Mouse (Mus musculus): ENCODE results near the gene Prcd. TPM values are rescaled to one million over a fixed set of nuclear protein-coding genes. Genes with fewer than 3 reads are reported as not detected.

Gene Prcd
- polyA plus RNA-seq, 1 experiment from 2014 or later = 0.84 TPM

DNA sequence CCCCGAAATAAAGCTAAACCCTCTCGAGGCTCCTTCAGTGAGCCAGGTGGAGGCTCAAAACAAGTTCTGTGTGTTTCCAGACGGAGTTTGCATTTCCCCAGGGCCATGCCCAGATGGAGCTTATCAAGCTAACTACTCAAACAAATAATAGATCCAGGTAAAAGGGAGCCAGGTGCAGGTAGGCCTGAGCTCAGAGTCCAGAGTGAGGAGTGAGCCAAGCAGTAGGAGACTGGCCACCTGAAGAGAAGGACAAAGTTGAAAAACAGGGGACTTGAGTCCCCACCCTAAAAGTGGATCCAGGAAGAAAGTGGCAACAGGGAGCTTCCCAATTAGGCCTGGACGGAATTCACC is 40.5 kb downstream of the Prcd start:
- Histone ChIP-seq H3K9ac (ENCODE audit: low read depth, low read length) (peak overlapping the region; percentile 68), H3K36me3 (ENCODE audit: control insufficient read depth, insufficient read depth, low read length) (no peaks in the 10 kb centered on the region), H3K27ac (replicated peaks; ENCODE audit: low read depth, low read length) (no peak overlapping the region), H3K4me3 (ENCODE audit: low read depth, low read length) (peak overlapping the region; percentile 51), H3K4me1 (ENCODE audit: control insufficient read depth, insufficient read depth, low read length) (no peaks in the 10 kb centered on the region), H3K9me3 (ENCODE audit: control insufficient read depth, low read length) (no peaks in the 10 kb centered on the region), H3K27me3 (replicated peaks; ENCODE audit: control insufficient read depth, insufficient read depth, low read length) (peaks cover 37% of the 10 kb centered on the region), H3K4me2 (ENCODE audit: low read depth, low read length) (peak overlapping the region; percentile 88)
- no peak for ATAC-seq (ENCODE audit: low read depth)
- 31% methylated on average over 4 of the region's 4 CpGs for WGBS
- no peak for DNase-seq (ENCODE audit: low spot score)

DNA sequence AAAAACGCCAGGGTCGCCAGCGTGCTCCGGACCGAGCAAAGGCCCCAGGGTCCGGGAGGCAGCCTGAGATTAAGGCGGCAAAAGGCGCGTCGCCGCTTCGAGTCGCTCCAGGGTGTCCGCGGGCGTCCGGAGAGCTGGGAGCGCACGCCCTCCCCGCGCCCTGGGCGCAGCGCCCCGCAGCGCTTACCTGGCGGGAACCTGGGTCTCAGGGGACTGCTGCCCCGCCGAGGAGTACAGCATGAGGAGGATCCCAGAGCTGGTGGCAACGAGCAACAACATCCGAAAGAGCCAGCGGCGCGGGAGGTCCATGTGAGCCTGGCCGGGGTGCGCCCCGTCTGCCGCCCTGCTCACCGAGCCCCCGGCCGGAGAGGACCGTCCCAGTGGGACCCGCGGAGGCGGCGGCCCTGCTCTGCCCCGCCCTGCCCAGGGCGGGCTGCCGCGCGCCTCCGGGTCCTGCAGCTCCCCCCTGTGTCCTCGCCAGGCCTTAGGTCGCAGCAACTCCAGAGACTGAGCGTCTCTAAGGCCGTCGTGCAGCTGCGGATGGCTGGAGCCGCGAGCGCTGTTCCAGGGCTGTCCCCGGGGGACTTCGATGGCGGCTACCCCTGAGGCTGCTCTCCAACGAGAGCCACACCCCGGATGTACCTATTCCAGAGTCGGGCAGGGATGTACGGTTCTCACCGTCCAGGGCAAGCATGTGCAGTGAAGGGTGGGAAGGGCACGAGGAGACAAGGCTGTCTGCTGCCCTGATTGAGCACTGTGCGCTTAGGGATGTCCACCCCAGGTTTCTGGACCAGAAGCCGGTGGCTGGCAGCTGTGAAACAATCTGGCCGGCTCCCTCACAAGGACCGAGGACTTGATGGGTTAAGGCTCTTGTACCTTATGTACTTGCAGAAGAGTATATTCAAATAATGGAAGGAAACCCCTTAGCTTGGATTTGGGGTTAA is 41.2 kb downstream of the Prcd start:
- H3K27me3 ChIP-seq (replicated peaks; ENCODE audit: control insufficient read depth, insufficient read depth, low read length) = peaks cover 37% of the 10 kb centered on the region
- WGBS = 3% methylated on average over 34 of the region's 73 CpGs
- H3K4me1 ChIP-seq (ENCODE audit: control insufficient read depth, insufficient read depth, low read length) = no peaks in the 10 kb centered on the region
- H3K27ac ChIP-seq (replicated peaks; ENCODE audit: low read depth, low read length) = no peak overlapping the region
- no peaks in the 10 kb centered on the region for H3K9me3 ChIP-seq (ENCODE audit: control insufficient read depth, low read length)
- H3K9ac ChIP-seq (ENCODE audit: low read depth, low read length) = peak overlapping the region; percentile 68
- ATAC-seq (ENCODE audit: low read depth) (peak; percentile 80), DNase-seq (ENCODE audit: low spot score) (peak; percentile 44)
- H3K4me3 ChIP-seq (ENCODE audit: low read depth, low read length) = peak overlapping the region; percentile 51
- peak overlapping the region; percentile 88 for H3K4me2 ChIP-seq (ENCODE audit: low read depth, low read length)
- no peaks in the 10 kb centered on the region for H3K36me3 ChIP-seq (ENCODE audit: control insufficient read depth, insufficient read depth, low read length)

DNA sequence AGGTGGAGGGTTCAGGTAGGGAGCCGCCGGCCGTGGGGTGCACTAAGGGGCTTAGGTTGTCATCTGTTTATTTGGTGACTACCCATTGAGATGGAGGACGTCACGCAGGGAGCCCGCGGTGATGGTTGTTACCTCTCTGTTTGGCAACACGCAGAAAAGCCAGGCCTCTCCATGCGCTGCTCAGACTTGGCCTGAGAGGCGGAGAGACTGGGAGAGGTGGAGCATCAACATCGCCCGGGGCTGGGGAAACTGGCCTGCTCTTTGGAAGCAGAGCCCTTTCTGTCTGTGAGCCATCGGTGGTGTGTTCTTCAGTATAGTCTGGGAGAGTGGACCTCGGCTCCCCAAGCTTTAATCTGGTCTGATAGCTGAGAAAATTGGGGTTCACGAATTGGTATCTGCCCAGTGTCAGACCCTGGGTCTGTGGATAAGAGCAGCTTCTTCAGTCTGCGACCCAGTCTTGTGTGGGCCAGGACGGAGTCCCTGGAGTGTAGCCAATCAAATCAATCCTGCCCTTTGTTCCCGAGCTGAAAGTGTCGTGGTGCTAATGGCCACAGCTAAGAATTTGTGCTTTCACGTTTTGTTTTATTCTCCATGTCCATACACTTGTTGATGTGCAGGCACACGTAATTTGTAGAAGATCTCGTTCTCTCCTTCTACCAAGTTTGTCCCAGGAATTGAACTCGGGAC is 42.0 kb downstream of the Prcd start:
- ATAC-seq (ENCODE audit: low read depth) = no peak
- H3K9ac ChIP-seq (ENCODE audit: low read depth, low read length) = no peak overlapping the region
- DNase-seq (ENCODE audit: low spot score) = no peak

DNA sequence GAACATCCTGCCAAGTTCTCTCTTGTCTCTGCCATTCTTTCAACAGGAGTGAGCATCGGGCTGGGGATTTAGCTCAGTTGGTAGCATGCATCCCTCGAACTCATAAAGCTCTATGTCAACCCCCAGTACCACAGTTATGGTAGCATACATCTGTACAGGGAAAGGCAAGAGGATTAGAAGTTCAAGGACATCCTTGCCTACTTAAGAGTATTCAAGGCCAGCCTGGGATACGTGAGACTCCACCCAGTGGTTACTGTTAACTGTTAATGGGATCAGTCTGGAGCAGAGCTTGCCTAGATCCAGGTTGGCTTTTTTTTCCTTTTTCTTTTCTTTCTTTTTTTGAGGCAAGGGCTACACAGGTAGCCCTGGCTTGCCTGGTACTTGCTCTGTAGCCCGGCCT is 43.1 kb downstream of the Prcd start:
- Histone ChIP-seq H3K9ac (ENCODE audit: low read depth, low read length) (no peak overlapping the region), H3K27ac (replicated peaks; ENCODE audit: low read depth, low read length) (no peak overlapping the region), H3K9me3 (ENCODE audit: control insufficient read depth, low read length) (no peaks in the 10 kb centered on the region), H3K4me3 (ENCODE audit: low read depth, low read length) (no peak overlapping the region), H3K4me1 (ENCODE audit: control insufficient read depth, insufficient read depth, low read length) (no peaks in the 10 kb centered on the region), H3K4me2 (ENCODE audit: low read depth, low read length) (no peak overlapping the region), H3K36me3 (ENCODE audit: control insufficient read depth, insufficient read depth, low read length) (no peaks in the 10 kb centered on the region), H3K27me3 (replicated peaks; ENCODE audit: control insufficient read depth, insufficient read depth, low read length) (peaks cover 37% of the 10 kb centered on the region)
- no peak for DNase-seq (ENCODE audit: low spot score)
- 86% methylated on average over 4 of the region's 4 CpGs for WGBS
- ATAC-seq (ENCODE audit: low read depth) = no peak

More for the DNA sequence above, 42.0 kb downstream of the Prcd start:
- H3K27ac ChIP-seq (replicated peaks; ENCODE audit: low read depth, low read length) = no peak overlapping the region
- H3K4me3 ChIP-seq (ENCODE audit: low read depth, low read length) = 0 out of 2 replicates have a peak overlapping the region, but pooled peaks have one; percentile 51
- H3K36me3 ChIP-seq (ENCODE audit: control insufficient read depth, insufficient read depth, low read length) = no peaks in the 10 kb centered on the region
- H3K27me3 ChIP-seq (replicated peaks; ENCODE audit: control insufficient read depth, insufficient read depth, low read length) = peaks cover 37% of the 10 kb centered on the region
- H3K4me1 ChIP-seq (ENCODE audit: control insufficient read depth, insufficient read depth, low read length) = no peaks in the 10 kb centered on the region
- 26% methylated on average over 23 of the region's 23 CpGs for WGBS
- no peak overlapping the region for H3K4me2 ChIP-seq (ENCODE audit: low read depth, low read length)
- no peaks in the 10 kb centered on the region for H3K9me3 ChIP-seq (ENCODE audit: control insufficient read depth, low read length)

DNA sequence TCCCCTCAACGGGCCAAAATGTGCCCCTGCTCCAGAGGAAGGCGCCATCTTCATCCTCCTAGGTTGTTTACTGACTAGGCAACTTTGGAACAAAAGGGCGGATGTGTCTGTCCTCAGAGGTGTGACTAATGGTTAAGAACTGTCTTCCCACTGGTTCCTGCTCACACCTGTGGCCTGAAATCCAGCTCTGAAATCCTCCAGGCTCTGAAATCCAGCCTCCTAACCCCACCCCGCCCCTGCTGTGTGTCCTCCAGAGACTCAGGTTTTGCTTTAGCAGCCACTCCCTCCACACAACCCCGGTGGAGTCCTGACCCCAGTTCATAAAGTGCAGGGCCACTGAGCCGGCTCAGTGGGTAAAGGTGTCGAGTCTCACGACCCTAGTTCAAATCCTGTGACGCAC is 44.2 kb downstream of the Prcd start:
- 67% methylated on average over 8 of the region's 9 CpGs for WGBS
- H3K4me2 ChIP-seq (ENCODE audit: low read depth, low read length) = no peak overlapping the region

DNA sequence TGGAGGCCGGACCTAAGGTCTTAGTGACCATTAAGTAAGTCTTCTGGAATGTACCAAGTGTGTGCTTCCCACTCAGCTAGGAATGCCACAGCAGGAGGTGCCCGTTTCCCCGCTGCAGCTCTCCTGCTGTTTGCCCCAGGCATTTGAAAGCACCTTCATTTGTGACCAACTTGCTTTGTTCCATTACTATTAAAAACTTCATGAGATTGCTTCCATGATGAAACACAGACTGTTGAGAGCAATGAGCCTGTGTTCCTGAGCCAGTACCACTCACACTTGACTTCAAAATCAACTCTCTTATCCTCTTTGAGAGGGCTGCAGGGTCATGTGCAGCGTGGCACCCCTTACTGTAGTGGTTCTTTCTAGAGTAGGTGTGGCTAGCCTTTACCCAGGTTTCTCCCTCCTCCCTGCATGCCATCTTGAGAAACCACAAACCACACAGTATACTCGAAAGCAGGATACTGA is 48.1 kb downstream of the Prcd start:
- WGBS = 31% methylated on average over 5 of the region's 5 CpGs

More for the DNA sequence above, 44.2 kb downstream of the Prcd start:
- H3K4me1 ChIP-seq (ENCODE audit: control insufficient read depth, insufficient read depth, low read length) = no peaks in the 10 kb centered on the region
- no peak overlapping the region for H3K27ac ChIP-seq (replicated peaks; ENCODE audit: low read depth, low read length)
- DNase-seq (ENCODE audit: low spot score) = no peak
- H3K4me3 ChIP-seq (ENCODE audit: low read depth, low read length) = no peak overlapping the region
- no peak for ATAC-seq (ENCODE audit: low read depth)
- no peak overlapping the region for H3K9ac ChIP-seq (ENCODE audit: low read depth, low read length)
- H3K27me3 ChIP-seq (replicated peaks; ENCODE audit: control insufficient read depth, insufficient read depth, low read length) = peaks cover 34% of the 10 kb centered on the region
- H3K36me3 ChIP-seq (ENCODE audit: control insufficient read depth, insufficient read depth, low read length) = no peaks in the 10 kb centered on the region
- H3K9me3 ChIP-seq (ENCODE audit: control insufficient read depth, low read length) = no peaks in the 10 kb centered on the region

DNA sequence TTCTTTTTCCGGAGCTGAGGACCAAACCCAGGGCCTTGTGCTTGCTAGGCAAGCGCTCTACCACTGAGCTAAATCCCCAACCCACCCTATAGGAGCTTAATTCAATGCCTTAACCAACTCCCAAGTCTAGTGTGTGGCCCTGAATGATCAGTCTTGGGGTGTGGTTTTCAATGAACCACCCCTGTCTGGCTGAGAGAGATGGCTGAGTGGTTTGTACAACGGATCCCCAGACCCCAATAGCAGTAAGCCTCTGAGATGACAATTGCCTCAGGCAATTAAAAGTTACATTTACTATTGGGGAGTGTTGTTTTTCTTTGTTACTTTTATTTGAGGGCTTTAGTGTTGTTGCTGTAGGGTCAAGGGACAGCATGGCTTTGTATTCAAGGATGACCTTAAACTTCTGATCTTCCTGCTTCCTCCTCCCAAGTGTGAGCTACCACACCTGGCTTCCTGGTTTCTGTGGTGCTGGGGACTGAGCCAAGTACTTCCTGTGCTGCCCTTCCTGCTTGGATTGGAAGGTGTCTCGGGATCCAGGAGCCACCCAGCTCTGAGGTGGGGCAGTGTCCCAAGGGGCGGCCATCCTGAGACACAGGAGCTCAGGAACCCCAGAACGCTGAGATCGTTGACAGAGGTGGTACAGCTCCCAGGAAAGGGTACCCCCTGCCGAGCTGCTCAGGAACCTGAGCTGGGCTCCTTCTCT is 51.2 kb downstream of the Prcd start:
- Histone ChIP-seq H3K36me3 (ENCODE audit: control insufficient read depth, insufficient read depth, low read length) (no peaks in the 10 kb centered on the region), H3K4me3 (ENCODE audit: low read depth, low read length) (no peak overlapping the region), H3K4me1 (ENCODE audit: control insufficient read depth, insufficient read depth, low read length) (no peaks in the 10 kb centered on the region), H3K4me2 (ENCODE audit: low read depth, low read length) (no peak overlapping the region), H3K27ac (replicated peaks; ENCODE audit: low read depth, low read length) (no peak overlapping the region), H3K9ac (ENCODE audit: low read depth, low read length) (no peak overlapping the region), H3K27me3 (replicated peaks; ENCODE audit: control insufficient read depth, insufficient read depth, low read length) (no peaks in the 10 kb centered on the region), H3K9me3 (ENCODE audit: control insufficient read depth, low read length) (no peaks in the 10 kb centered on the region)
- DNase-seq (ENCODE audit: low spot score) = no peak
- WGBS = 89% methylated on average over 8 of the region's 8 CpGs
- no peak for ATAC-seq (ENCODE audit: low read depth)

More for the DNA sequence above, 48.1 kb downstream of the Prcd start:
- ATAC-seq (ENCODE audit: low read depth) = no peak
- H3K36me3 ChIP-seq (ENCODE audit: control insufficient read depth, insufficient read depth, low read length) = no peaks in the 10 kb centered on the region
- H3K9me3 ChIP-seq (ENCODE audit: control insufficient read depth, low read length) = no peaks in the 10 kb centered on the region
- no peak overlapping the region for H3K4me2 ChIP-seq (ENCODE audit: low read depth, low read length)
- no peaks in the 10 kb centered on the region for H3K4me1 ChIP-seq (ENCODE audit: control insufficient read depth, insufficient read depth, low read length)
- no peak for DNase-seq (ENCODE audit: low spot score)
- no peak overlapping the region for H3K27ac ChIP-seq (replicated peaks; ENCODE audit: low read depth, low read length)
- H3K4me3 ChIP-seq (ENCODE audit: low read depth, low read length) = no peak overlapping the region
- H3K9ac ChIP-seq (ENCODE audit: low read depth, low read length) = no peak overlapping the region
- no peaks in the 10 kb centered on the region for H3K27me3 ChIP-seq (replicated peaks; ENCODE audit: control insufficient read depth, insufficient read depth, low read length)

DNA sequence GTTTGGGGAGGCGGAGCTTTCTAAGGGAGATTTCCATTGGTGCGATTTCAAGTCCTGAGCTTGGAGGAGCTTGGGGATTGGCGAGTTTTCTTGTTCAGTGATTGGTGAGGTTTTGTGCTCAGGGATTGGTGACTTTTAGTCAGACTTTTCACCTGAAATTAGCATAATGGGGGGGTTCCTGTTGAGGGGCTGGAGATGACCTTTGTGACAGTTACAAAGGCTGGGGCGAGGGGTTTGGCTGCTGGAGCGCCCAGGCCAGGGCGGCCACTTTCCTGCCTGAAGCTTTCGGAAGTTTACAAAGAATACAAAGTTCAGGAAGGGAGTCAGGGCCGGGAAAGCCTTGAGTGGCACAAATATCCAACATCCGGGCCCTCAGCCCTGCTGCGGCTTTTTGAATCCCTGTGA is 51.9 kb downstream of the Prcd start:
- no peaks in the 10 kb centered on the region for H3K9me3 ChIP-seq (ENCODE audit: control insufficient read depth, low read length)
- H3K9ac ChIP-seq (ENCODE audit: low read depth, low read length) = no peak overlapping the region
- no peak for DNase-seq (ENCODE audit: low spot score)
- WGBS = 92% methylated on average over 10 of the region's 10 CpGs
- H3K27ac ChIP-seq (replicated peaks; ENCODE audit: low read depth, low read length) = no peak overlapping the region
- H3K27me3 ChIP-seq (replicated peaks; ENCODE audit: control insufficient read depth, insufficient read depth, low read length) = no peaks in the 10 kb centered on the region
- ATAC-seq (ENCODE audit: low read depth) = no peak
- no peak overlapping the region for H3K4me2 ChIP-seq (ENCODE audit: low read depth, low read length)
- no peak overlapping the region for H3K4me3 ChIP-seq (ENCODE audit: low read depth, low read length)
- H3K36me3 ChIP-seq (ENCODE audit: control insufficient read depth, insufficient read depth, low read length) = no peaks in the 10 kb centered on the region
- H3K4me1 ChIP-seq (ENCODE audit: control insufficient read depth, insufficient read depth, low read length) = no peaks in the 10 kb centered on the region; the same call in 1 of the 2 replicates

All from embryonic facial prominence, embryonic 14.5 days (tissue).